Comparison of ENCODE assay signal across 24 mouse cellular contexts in the genomic region with DNA sequence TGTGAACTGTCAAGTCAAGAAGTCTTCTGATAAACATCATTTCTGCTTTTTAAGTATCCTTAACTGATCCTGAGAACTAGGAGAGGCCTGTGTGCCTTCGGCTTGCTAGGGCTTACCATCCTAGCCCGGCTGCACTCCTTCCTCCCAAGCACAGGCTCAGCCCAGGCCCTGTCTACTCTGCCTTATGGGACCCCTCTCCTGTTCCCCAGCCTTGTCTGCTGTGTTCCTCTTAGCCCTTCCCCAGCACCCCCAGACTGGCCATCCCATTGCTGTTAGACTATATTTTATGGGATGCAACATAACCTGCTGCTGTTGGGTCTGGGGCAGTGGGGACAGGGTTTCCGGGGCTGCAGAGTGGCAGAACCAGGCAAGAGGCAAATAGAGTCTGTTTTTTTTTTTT. TPM values are rescaled to one million over a fixed set of nuclear protein-coding genes. Genes with fewer than 3 reads are reported as not detected.
DNase-seq lines count a peak whose midpoint lies in the region; ATAC-seq and TF ChIP-seq lines count a peak whose summit lies in the region.
"Had no signal": no experiment of that assay in that cellular context is flagged by ENCODE, and none has a peak within 500 bp of the region (broad histone marks: within the 10 kb centered on the region; RNA-seq: fewer than 3 reads in every experiment).

No protein-coding gene starts in this region.

- H3K4me3 ChIP-seq in forebrain, embryonic 13.5 days: no peak overlapping the region
- no peak overlapping the region for H3K4me3 ChIP-seq in forebrain, embryonic 16.5 days (replicated peaks; ENCODE audit: low read length)
- no peak overlapping the region for H3K4me3 ChIP-seq in heart, embryonic 11.5 days (ENCODE audit: low read depth, low read length)
- no peak overlapping the region for H3K4me3 ChIP-seq in left cerebral cortex, adult 2 months
- H3K4me3 ChIP-seq: hindbrain, embryonic 13.5 days; kidney, embryonic 15.5 days; limb, embryonic 12.5 days; liver, embryonic 15.5 days; midbrain, embryonic 10.5 days; midbrain, embryonic 15.5 days had no signal

- no peak overlapping the region for H3K9ac ChIP-seq in forebrain, embryonic 13.5 days
- H3K9ac ChIP-seq in forebrain, embryonic 16.5 days (replicated peaks; ENCODE audit: low read depth, low read length): no peak overlapping the region
- no peak overlapping the region for H3K9ac ChIP-seq in heart, embryonic 11.5 days (ENCODE audit: low read depth, low read length)
- H3K9ac ChIP-seq: hindbrain, embryonic 13.5 days; kidney, embryonic 15.5 days; limb, embryonic 12.5 days; liver, embryonic 15.5 days; lung, embryonic 14.5 days; midbrain, embryonic 15.5 days had no signal

- H3K27ac ChIP-seq in forebrain, embryonic 13.5 days: 0 out of 2 replicates have a peak overlapping the region, but pooled peaks have one; percentile 0
- no peak overlapping the region for H3K27ac ChIP-seq in forebrain, embryonic 16.5 days (ENCODE audit: low read length)
- H3K27ac ChIP-seq in heart, embryonic 11.5 days (ENCODE audit: low read depth, low read length): no peak overlapping the region
- H3K27ac ChIP-seq in left cerebral cortex, adult 2 months: peak overlapping the region; percentile 88
- H3K27ac ChIP-seq: hindbrain, embryonic 13.5 days; kidney, embryonic 15.5 days; limb, embryonic 12.5 days; liver, embryonic 15.5 days; midbrain, embryonic 10.5 days; midbrain, embryonic 15.5 days had no signal

- no peaks in the 10 kb centered on the region; the same call in 1 of the 2 replicates for H3K9me3 ChIP-seq in forebrain, embryonic 13.5 days (replicated peaks)
- no peaks in the 10 kb centered on the region for H3K9me3 ChIP-seq in forebrain, embryonic 16.5 days (ENCODE audit: control insufficient read depth, low read length)
- no peaks in the 10 kb centered on the region for H3K9me3 ChIP-seq in heart, embryonic 11.5 days (replicated peaks; ENCODE audit: control insufficient read depth, low read length)
- H3K9me3 ChIP-seq: hindbrain, embryonic 13.5 days; liver, embryonic 15.5 days; midbrain, embryonic 15.5 days had no signal

- peaks cover 11% of the 10 kb centered on the region; the same call in 1 of the 2 replicates for H3K36me3 ChIP-seq in forebrain, embryonic 13.5 days (ENCODE audit: poor library complexity, severe bottlenecking)
- H3K36me3 ChIP-seq in forebrain, embryonic 16.5 days (ENCODE audit: control insufficient read depth, insufficient read depth): no peaks in the 10 kb centered on the region; the same call in 1 of the 2 replicates
- H3K36me3 ChIP-seq in heart, embryonic 11.5 days (ENCODE audit: control insufficient read depth, insufficient read depth, low read length): no peaks in the 10 kb centered on the region
- H3K36me3 ChIP-seq: liver, embryonic 15.5 days had no signal

- H3K4me1 ChIP-seq in forebrain, embryonic 13.5 days: peaks cover 8% of the 10 kb centered on the region
- peaks cover 11% of the 10 kb centered on the region for H3K4me1 ChIP-seq in forebrain, embryonic 16.5 days (replicated peaks; ENCODE audit: control insufficient read depth, insufficient read depth, low read length)
- no peaks in the 10 kb centered on the region for H3K4me1 ChIP-seq in heart, embryonic 11.5 days (ENCODE audit: control insufficient read depth, insufficient read depth, low read length)
- H3K4me1 ChIP-seq: liver, embryonic 15.5 days had no signal

- TF ChIP-seq CTCF in left cerebral cortex, adult 2 months (IDR thresholded peaks at IDR 0.05): no peak

- WGBS in forebrain, embryonic 13.5 days: 86% methylated on average over 3 of the region's 3 CpGs
- WGBS in forebrain, embryonic 16.5 days: 96% methylated on average over 3 of the region's 3 CpGs
- WGBS in heart, embryonic 11.5 days (ENCODE audit: insufficient replicate concordance): 74% methylated on average over 3 of the region's 3 CpGs

- ATAC-seq in forebrain, embryonic 13.5 days: no peak
- no peak; the same call in 1 of the 2 replicates for ATAC-seq in forebrain, embryonic 16.5 days
- ATAC-seq in heart, embryonic 11.5 days (replicated peaks; ENCODE audit: insufficient number of reproducible peaks, low FRiP score, low TSS enrichment): no peak
- ATAC-seq: inflammation-experienced regulatory T-cells, adult 6 months had no signal

- DNase-seq in heart, adult 11 months: peak; percentile 72
- no peak for DNase-seq in left cerebral cortex, adult 2 months (ENCODE audit: extremely low spot score in 1 of 2, low spot score in 2 of 2)
- no peak for DNase-seq in left cerebral cortex, postnatal 14 days (ENCODE audit: low spot score in 2 of 2)
- DNase-seq in ovary, postnatal 14 days (ENCODE audit: low spot score): no peak
- DNase-seq: adrenal gland, adult 8-10 months; gastrocnemius, postnatal 10 days; heart, postnatal 4 days; kidney, adult 11 months; kidney, postnatal 36 days; lung, embryonic 14.5 days; thymus, postnatal 14 days had no signal

- no peak overlapping the region for H3K4me2 ChIP-seq in forebrain, embryonic 13.5 days
- no peak overlapping the region for H3K4me2 ChIP-seq in forebrain, embryonic 16.5 days (ENCODE audit: low read length)
- H3K4me2 ChIP-seq in heart, embryonic 11.5 days: no peak overlapping the region
- H3K4me2 ChIP-seq: hindbrain, embryonic 13.5 days; kidney, embryonic 15.5 days; limb, embryonic 12.5 days; liver, embryonic 15.5 days; lung, embryonic 14.5 days; midbrain, embryonic 15.5 days had no signal

- no peaks in the 10 kb centered on the region for H3K27me3 ChIP-seq in forebrain, embryonic 13.5 days
- no peaks in the 10 kb centered on the region for H3K27me3 ChIP-seq in forebrain, embryonic 16.5 days (replicated peaks; ENCODE audit: control insufficient read depth, insufficient read depth, low read length)
- H3K27me3 ChIP-seq in heart, embryonic 11.5 days (ENCODE audit: control insufficient read depth, insufficient read depth, low read length): no peaks in the 10 kb centered on the region
- H3K27me3 ChIP-seq: hindbrain, embryonic 13.5 days; kidney, embryonic 15.5 days; limb, embryonic 12.5 days; liver, embryonic 15.5 days; midbrain, embryonic 15.5 days had no signal

- intact Hi-C loops in left cerebral cortex, adult 2 months (cut with DNase I): loop anchor here (1.0 to 5.0 kb wide), 3 partner anchors 52 to 102 kb away; a partner anchor contains a TSS
- intact Hi-C loops in left cerebral cortex, postnatal 14 days (cut with DNase I): loop anchor here (5.0 kb wide), 1 partner anchor 52 kb away; a partner anchor contains a TSS

RNA-seq across cellular contexts. Expression of a gene that starts 34.1 kb away (rescaled TPM):
- 22.8 and 26.8 TPM in 2 replicates for polyA plus RNA-seq in forebrain, embryonic 13.5 days (2015; fragmentation: Nextera tagmentation; extraction: Ambion mirVana)
- 28.3 and 29.3 TPM in 2 replicates for polyA plus RNA-seq in forebrain, embryonic 16.5 days (2015; fragmentation: Nextera tagmentation; extraction: Ambion mirVana)
- polyA plus RNA-seq in heart, embryonic 11.5 days (2014; fragmentation: Nextera tagmentation; extraction: Ambion mirVana): 14.6 and 25.5 TPM in 2 replicates
- total RNA-seq in left cerebral cortex, adult 2 months (2021): 10 to 100 TPM; 47.3 to 57.9 TPM
- total RNA-seq in left cerebral cortex, postnatal 14 days (2021): 10 to 100 TPM; 34.3 TPM

RNA-seq across cellular contexts. Expression of a gene that starts 52.9 kb away (rescaled TPM):
- polyA plus RNA-seq in forebrain, embryonic 13.5 days (2015; fragmentation: Nextera tagmentation; extraction: Ambion mirVana): 172 and 177 TPM in 2 replicates
- 196 and 210 TPM in 2 replicates for polyA plus RNA-seq in forebrain, embryonic 16.5 days (2015; fragmentation: Nextera tagmentation; extraction: Ambion mirVana)
- polyA plus RNA-seq in heart, embryonic 11.5 days (2014; fragmentation: Nextera tagmentation; extraction: Ambion mirVana): 146 and 165 TPM in 2 replicates
- 100 to 1,000 TPM; 442 to 445 TPM for total RNA-seq in left cerebral cortex, adult 2 months (2021)
- total RNA-seq in left cerebral cortex, postnatal 14 days (2021): 100 to 1,000 TPM; 524 to 615 TPM

RNA-seq across cellular contexts. Expression of a gene that starts 59.7 kb away (rescaled TPM):
- 2.5 and 3.5 TPM in 2 replicates for polyA plus RNA-seq in forebrain, embryonic 13.5 days (2015; fragmentation: Nextera tagmentation; extraction: Ambion mirVana)
- polyA plus RNA-seq in forebrain, embryonic 16.5 days (2015; fragmentation: Nextera tagmentation; extraction: Ambion mirVana): 3.0 and 4.4 TPM in 2 replicates
- 1.4 and 1.6 TPM in 2 replicates for polyA plus RNA-seq in heart, embryonic 11.5 days (2014; fragmentation: Nextera tagmentation; extraction: Ambion mirVana)
- under 1 TPM in 1 of 2 experiments, not detected in 1; 0.63 TPM for total RNA-seq in left cerebral cortex, adult 2 months (2021)
- total RNA-seq in left cerebral cortex, postnatal 14 days (2021): not detected
- total RNA-seq: heart, postnatal 4 days; left cerebral cortex, postnatal 10 days; liver, adult 2 months had no signal
- polyA plus RNA-seq: cerebellum, adult 2 months had no signal

RNA-seq across cellular contexts. Expression of a gene that starts 59.8 kb away (rescaled TPM):
- 62.7 and 65.2 TPM in 2 replicates for polyA plus RNA-seq in forebrain, embryonic 13.5 days (2015; fragmentation: Nextera tagmentation; extraction: Ambion mirVana)
- 72.5 and 84.1 TPM in 2 replicates for polyA plus RNA-seq in forebrain, embryonic 16.5 days (2015; fragmentation: Nextera tagmentation; extraction: Ambion mirVana)
- 36.7 and 45.0 TPM in 2 replicates for polyA plus RNA-seq in heart, embryonic 11.5 days (2014; fragmentation: Nextera tagmentation; extraction: Ambion mirVana)
- total RNA-seq in left cerebral cortex, adult 2 months (2021): 10 to 100 TPM; 64.0 to 72.0 TPM
- 10 to 100 TPM; 58.9 to 68.2 TPM for total RNA-seq in left cerebral cortex, postnatal 14 days (2021)

Comparison
In these comparisons a context has a peak if more than half of its experiments do, and no peak if none do; other contexts are left out.
1. H3K27ac ChIP-seq: peak in forebrain, embryonic 13.5 days (single experiment) and left cerebral cortex, adult 2 months (single experiment); none in forebrain, embryonic 16.5 days (single experiment) and heart, embryonic 11.5 days (single experiment).